Mouse (Mus musculus) embryonic facial prominence, embryonic 12.5 days (tissue): ENCODE results near the gene Apon. TPM values are rescaled to one million over a fixed set of nuclear protein-coding genes. Genes with fewer than 3 reads are reported as not detected.
A peak's percentile ranks its signal among the peaks of the same experiment; 100 is the strongest.
"Not testable (repeated sequence)": the region's sequence is repeated elsewhere in the genome, so short reads cannot be mapped to it uniquely, and the experiment has no call there.

Experiments
- ATAC-seq: fragments of 200-750 bp; cut with Nextera tagmentation; 2 replicates; pipeline ENCODE4 v1.8.0; 2017; ENCODE audit not compliant: insufficient number of reproducible peaks, insufficient read depth, low FRiP score, low TSS enrichment
- H3K27ac ChIP-seq: fragments of 300-500 bp; sonication (generic); 2 replicates; pipeline ENCODE4 v1.5.1; 2016; ENCODE audit warnings: mild to moderate bottlenecking
- H3K27me3 ChIP-seq: fragments of 300-500 bp; sonication (generic); 2 replicates; pipeline ENCODE4 v1.6.1; 2016; ENCODE audit warnings: mild to moderate bottlenecking, moderate library complexity
- H3K36me3 ChIP-seq: fragments of 300-500 bp; sonication (generic); 2 replicates; pipeline ENCODE4 v1.6.1; 2016; ENCODE audit warnings: mild to moderate bottlenecking
- H3K4me1 ChIP-seq: fragments of 300-500 bp; sonication (generic); 2 replicates; pipeline ENCODE4 v1.6.1; 2016
- H3K4me2 ChIP-seq: fragments of 300-500 bp; sonication (generic); replicated peaks from 2 replicates; pipeline ENCODE4 v1.6.1; 2016; ENCODE audit warnings: mild to moderate bottlenecking, moderate library complexity
- H3K4me3 ChIP-seq: fragments of 300-500 bp; sonication (generic); 2 replicates; pipeline ENCODE4 v1.5.1; 2016; ENCODE audit warnings: mild to moderate bottlenecking
- H3K9ac ChIP-seq: fragments of 300-500 bp; sonication (generic); 2 replicates; pipeline ENCODE4 v1.6.1; 2016; ENCODE audit warnings: mild to moderate bottlenecking, moderate library complexity
- H3K9me3 ChIP-seq: fragments of 300-500 bp; sonication (generic); 2 replicates; pipeline ENCODE4 v1.6.1; 2016; ENCODE audit warnings: mild to moderate bottlenecking, moderate library complexity
- WGBS: fragments of 180-500 bp; shearing (Covaris S2); methylation state at CpG from one replicate; pipeline ENCODE4 v1.1.7; 2016; 5-methylcytosine and 5-hydroxymethylcytosine counted together
- polyA plus RNA-seq: library from polyadenylated mRNA; unstranded; fragments of >200 nt; fragmentation: Nextera tagmentation; extraction: Ambion mirVana; gene quantifications from 2 replicates; pipeline ENCODE4 v1.2.1, GENCODE M21; 2016

The Apon gene
- polyA plus RNA-seq, 1 experiment from 2014 or later = 0.90 TPM

GRCm38 (mm10) chr10:128237807-128238480 lies 16.0 kb upstream of the Apon start:
- WGBS = 67% methylated on average over 15 of the region's 15 CpGs
- Histone ChIP-seq H3K36me3 (peaks cover 33% of the 10 kb centered on the region), H3K4me2 (no peak overlapping the region), H3K4me1 (peaks cover 30% of the 10 kb centered on the region), H3K9ac (no peak overlapping the region), H3K4me3 (no peak overlapping the region), H3K9me3 (no peaks in the 10 kb centered on the region), H3K27ac (no peak overlapping the region; the same call in 1 of the 2 replicates), H3K27me3 (no peaks in the 10 kb centered on the region)
- ATAC-seq = no peak

DNA sequence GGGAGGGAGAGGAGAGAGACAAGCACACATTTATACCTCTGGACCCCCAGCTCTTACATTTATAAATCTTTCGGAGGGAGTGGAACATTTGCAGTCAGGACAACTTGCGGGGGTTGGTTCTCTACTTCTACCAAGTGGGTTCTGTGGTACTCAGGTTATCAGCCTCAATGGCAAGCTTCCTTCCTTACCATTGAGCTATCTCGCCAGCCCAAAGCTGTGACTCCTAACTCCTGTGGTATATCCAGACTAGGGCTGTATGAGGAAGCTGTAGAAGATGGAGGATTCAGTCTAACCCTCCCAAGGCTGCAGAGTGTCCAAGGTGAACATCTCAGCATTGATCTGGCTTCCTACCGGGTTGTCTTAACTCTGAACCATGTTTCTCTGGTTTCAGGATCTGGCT lies 14.8 kb upstream of the Apon start:
- 88% methylated on average over 4 of the region's 4 CpGs for WGBS
- ATAC-seq = no peak
- H3K36me3 ChIP-seq = peaks cover 44% of the 10 kb centered on the region

DNA sequence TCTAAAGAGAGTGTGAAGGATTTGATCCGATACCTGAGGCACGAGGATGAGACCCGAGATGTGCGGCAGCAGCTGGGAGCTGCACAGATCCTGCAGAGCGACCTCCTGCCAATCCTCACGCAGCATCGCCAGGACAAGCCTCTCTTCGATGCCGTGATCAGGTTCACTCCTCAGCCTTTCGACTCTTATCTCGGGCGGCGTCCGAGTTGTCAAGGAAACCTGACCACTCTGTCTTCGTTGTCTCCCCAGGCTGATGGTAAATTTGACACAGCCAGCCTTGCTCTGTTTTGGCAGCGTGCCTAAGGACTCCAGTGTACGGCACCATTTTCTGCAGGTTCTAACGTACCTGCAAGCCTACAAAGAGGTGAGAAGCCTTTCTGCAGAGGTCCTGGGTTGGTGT lies 13.8 kb upstream of the Apon start:
- Histone ChIP-seq H3K27me3 (no peaks in the 10 kb centered on the region), H3K9ac (no peak overlapping the region), H3K4me2 (no peak overlapping the region), H3K36me3 (peaks cover 54% of the 10 kb centered on the region), H3K27ac (no peak overlapping the region), H3K4me1 (peaks cover 22% of the 10 kb centered on the region), H3K9me3 (no peaks in the 10 kb centered on the region), H3K4me3 (no peak overlapping the region)
- WGBS = 91% methylated on average over 18 of the region's 18 CpGs
- no peak for ATAC-seq

More for the DNA sequence above, 14.8 kb upstream of the Apon start:
- no peak overlapping the region for H3K27ac ChIP-seq
- no peak overlapping the region for H3K4me2 ChIP-seq
- H3K9ac ChIP-seq = no peak overlapping the region
- no peaks in the 10 kb centered on the region for H3K9me3 ChIP-seq
- H3K27me3 ChIP-seq = no peaks in the 10 kb centered on the region
- peaks cover 25% of the 10 kb centered on the region for H3K4me1 ChIP-seq
- no peak overlapping the region for H3K4me3 ChIP-seq

GRCm38 (mm10) chr10:128243252-128243651 lies 10.6 kb upstream of the Apon start:
- Histone ChIP-seq H3K4me3 (no peak overlapping the region), H3K36me3 (peaks cover 84% of the 10 kb centered on the region), H3K27me3 (no peaks in the 10 kb centered on the region), H3K9me3 (no peaks in the 10 kb centered on the region), H3K4me2 (no peak overlapping the region), H3K4me1 (peaks cover 2% of the 10 kb centered on the region), H3K9ac (no peak overlapping the region), H3K27ac (no peak overlapping the region)
- WGBS = 93% methylated on average over 8 of the region's 8 CpGs
- ATAC-seq = no peak

DNA sequence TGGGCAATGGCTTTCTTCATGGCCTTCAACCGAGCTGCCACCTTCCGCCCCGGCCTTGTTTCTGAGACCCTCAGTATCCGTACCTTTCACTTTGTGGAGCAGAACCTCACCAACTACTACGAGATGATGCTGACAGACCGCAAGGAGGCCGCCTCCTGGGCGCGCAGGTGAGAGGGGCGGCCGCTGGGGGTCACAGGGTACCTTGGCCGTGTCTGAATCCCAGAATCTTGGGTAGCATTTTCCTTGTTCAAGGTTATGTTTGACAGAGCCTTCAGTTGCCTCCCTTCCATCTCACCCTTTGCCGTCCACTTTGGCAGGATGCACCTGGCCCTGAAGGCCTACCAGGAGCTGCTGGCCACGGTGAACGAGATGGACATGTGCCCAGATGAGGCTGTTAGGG lies 9.8 kb upstream of the Apon start:
- no peak overlapping the region for H3K4me3 ChIP-seq
- no peak overlapping the region for H3K9ac ChIP-seq
- WGBS = 92% methylated on average over 15 of the region's 15 CpGs
- H3K9me3 ChIP-seq = no peaks in the 10 kb centered on the region
- no peak overlapping the region for H3K4me2 ChIP-seq
- H3K27ac ChIP-seq = no peak overlapping the region
- no peak for ATAC-seq
- H3K36me3 ChIP-seq = peaks cover 89% of the 10 kb centered on the region
- no peaks in the 10 kb centered on the region for H3K4me1 ChIP-seq
- H3K27me3 ChIP-seq = no peaks in the 10 kb centered on the region

- no peak for ATAC-seq
- Histone ChIP-seq H3K9me3 (no peaks in the 10 kb centered on the region), H3K27ac (peak overlapping the region; percentile 56), H3K36me3 (peaks cover 94% of the 10 kb centered on the region), H3K4me1 (no peaks in the 10 kb centered on the region), H3K27me3 (no peaks in the 10 kb centered on the region), H3K4me3 (no peak overlapping the region), H3K9ac (peak overlapping the region; percentile 7; the same call in 1 of the 2 replicates), H3K4me2 (no peak overlapping the region)
- 67% methylated on average over 17 of the region's 17 CpGs for WGBS
Measured at GRCm38 (mm10) chr10:128247020-128247732, 6.7 kb upstream of the Apon start.

DNA sequence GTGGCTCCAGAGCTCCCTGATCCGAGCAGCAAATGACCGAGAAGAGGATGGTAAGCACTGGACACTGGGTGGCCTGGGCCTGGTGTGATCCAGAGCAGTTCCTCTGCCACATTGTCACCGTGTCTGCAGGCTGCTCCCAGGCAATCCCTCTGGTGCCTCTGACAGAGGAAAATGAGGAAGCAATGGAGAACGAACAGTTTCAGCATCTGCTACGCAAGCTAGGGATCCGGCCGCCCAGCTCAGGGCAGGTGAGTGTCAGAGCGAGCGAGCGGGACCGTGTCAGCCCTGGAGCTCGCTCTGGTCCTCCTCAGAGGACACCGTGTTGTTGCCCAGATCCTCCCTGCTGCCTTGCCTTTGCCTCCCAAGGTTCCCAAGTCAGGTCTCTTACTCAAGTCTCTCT lies 3.3 kb upstream of the Apon start:
- H3K27me3 ChIP-seq = no peaks in the 10 kb centered on the region
- ATAC-seq = no peak
- no peak overlapping the region for H3K9ac ChIP-seq
- peaks cover 74% of the 10 kb centered on the region for H3K36me3 ChIP-seq
- no peak overlapping the region for H3K27ac ChIP-seq
- H3K4me3 ChIP-seq = no peak overlapping the region
- no peak overlapping the region for H3K4me2 ChIP-seq
- H3K4me1 ChIP-seq = no peaks in the 10 kb centered on the region
- no peaks in the 10 kb centered on the region for H3K9me3 ChIP-seq
- 94% methylated on average over 13 of the region's 13 CpGs for WGBS

DNA sequence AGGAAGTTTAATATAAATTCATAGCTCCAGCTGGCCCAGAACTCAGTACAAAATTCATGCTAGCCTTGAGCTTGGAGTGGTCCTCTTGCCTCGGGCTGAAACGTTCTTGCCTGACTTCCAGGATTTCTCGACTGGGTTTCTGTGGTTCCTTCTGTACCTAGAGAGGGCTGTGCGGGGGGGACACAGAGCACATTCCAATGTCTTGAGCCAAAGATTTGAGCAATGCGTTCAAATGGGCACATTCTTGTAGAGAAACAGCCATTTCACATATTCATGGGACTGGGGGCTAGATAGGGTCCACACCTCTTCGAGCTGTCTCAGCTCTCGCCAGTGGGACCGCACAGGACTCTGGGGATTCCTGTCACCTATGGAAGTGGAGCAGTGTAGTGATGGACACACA lies 2.0 kb downstream of the Apon start:
- H3K27ac ChIP-seq = no peak overlapping the region
- no peak overlapping the region for H3K4me3 ChIP-seq
- no peak for ATAC-seq
- H3K4me1 ChIP-seq = no peaks in the 10 kb centered on the region
- H3K9me3 ChIP-seq = no peaks in the 10 kb centered on the region
- H3K9ac ChIP-seq = no peak overlapping the region
- no peak overlapping the region for H3K4me2 ChIP-seq
- H3K27me3 ChIP-seq = no peaks in the 10 kb centered on the region
- peaks cover 25% of the 10 kb centered on the region for H3K36me3 ChIP-seq
- 90% methylated on average over 8 of the region's 8 CpGs for WGBS

DNA sequence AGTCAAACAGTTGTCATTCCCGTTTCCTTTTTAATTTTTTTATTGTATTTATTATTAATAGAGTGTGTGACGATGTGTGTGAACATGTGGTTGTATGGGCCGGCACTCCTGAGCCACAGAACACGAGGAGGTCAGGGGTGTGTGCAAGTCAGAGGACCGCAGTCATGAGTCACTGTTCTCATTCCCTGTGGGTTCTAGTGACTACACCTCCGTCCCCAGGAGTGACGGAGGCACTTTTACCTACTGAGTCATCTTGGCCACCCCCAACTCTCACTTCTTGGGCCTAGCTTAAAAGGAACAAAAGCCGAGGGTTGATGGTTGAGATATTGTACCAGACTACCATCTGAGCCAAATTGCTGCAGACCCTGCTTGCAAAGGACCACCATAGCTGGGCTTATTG lies 2.4 kb downstream of the Apon start:
- no peak overlapping the region for H3K27ac ChIP-seq
- peaks cover 21% of the 10 kb centered on the region for H3K36me3 ChIP-seq
- no peak overlapping the region for H3K4me3 ChIP-seq
- WGBS = 84% methylated on average over 8 of the region's 8 CpGs
- no peaks in the 10 kb centered on the region for H3K27me3 ChIP-seq
- no peak for ATAC-seq
- no peak overlapping the region for H3K4me2 ChIP-seq
- no peak overlapping the region for H3K9ac ChIP-seq
- H3K9me3 ChIP-seq = no peaks in the 10 kb centered on the region
- H3K4me1 ChIP-seq = no peaks in the 10 kb centered on the region

GRCm38 (mm10) chr10:128258953-128259352 lies 5.1 kb downstream of the Apon start:
- H3K4me1 ChIP-seq = no peaks in the 10 kb centered on the region
- H3K27ac ChIP-seq = no peak overlapping the region
- no peak overlapping the region for H3K4me2 ChIP-seq
- H3K9ac ChIP-seq = no peak overlapping the region
- no peak overlapping the region for H3K4me3 ChIP-seq
- WGBS = 85% methylated on average over 4 of the region's 4 CpGs
- H3K9me3 ChIP-seq = no peaks in the 10 kb centered on the region
- H3K36me3 ChIP-seq = no peaks in the 10 kb centered on the region
- ATAC-seq = no peak
- H3K27me3 ChIP-seq = no peaks in the 10 kb centered on the region

DNA sequence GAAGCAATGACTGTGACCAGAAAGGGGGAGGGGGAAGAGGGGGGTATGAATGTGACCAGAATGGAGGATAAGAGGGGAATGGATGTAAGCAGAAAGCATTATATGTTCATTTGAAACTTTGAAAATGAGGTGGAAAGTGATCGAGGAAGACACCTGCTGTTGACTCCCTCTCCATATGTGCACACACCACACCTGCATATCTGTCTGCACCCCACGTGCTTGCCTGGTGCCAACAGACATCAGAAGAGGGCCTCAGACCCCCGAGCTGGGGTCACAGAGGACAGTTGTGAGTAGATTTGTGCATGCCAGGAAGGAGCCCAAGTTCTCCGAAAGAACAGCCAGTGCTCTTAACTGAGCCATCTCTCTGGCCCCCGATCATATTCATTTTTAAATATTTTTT lies 6.0 kb downstream of the Apon start:
- H3K4me2 ChIP-seq = no peak overlapping the region
- no peaks in the 10 kb centered on the region for H3K36me3 ChIP-seq
- no peaks in the 10 kb centered on the region for H3K4me1 ChIP-seq
- H3K9me3 ChIP-seq = no peaks in the 10 kb centered on the region
- 81% methylated on average over 5 of the region's 5 CpGs for WGBS
- H3K4me3 ChIP-seq = no peak overlapping the region
- ATAC-seq = no peak
- no peaks in the 10 kb centered on the region for H3K27me3 ChIP-seq
- H3K27ac ChIP-seq = no peak overlapping the region
- no peak overlapping the region for H3K9ac ChIP-seq

DNA sequence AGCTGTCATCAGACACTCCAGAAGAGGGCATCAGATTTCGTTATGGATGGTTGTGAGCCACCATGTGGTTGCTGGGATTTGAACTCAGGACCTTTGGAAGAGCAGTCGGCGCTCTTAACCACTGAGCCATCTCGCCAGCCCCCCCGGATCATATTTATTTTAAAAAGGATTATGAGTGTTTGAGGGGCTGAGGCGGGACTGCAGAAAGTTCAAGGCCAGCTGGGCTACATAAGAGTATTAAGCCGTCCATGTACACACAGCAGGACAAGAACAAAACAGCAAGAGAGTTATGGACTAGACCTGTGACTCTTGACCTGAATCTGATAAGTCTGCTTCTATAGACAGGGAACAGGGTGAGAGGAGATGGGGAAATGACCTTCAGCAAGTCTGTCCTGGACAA lies 6.5 kb downstream of the Apon start:
- WGBS = 87% methylated on average over 7 of the region's 7 CpGs
- H3K4me3 ChIP-seq, H3K4me2 ChIP-seq, H3K36me3 ChIP-seq, H3K9ac ChIP-seq, H3K27me3 ChIP-seq, H3K9me3 ChIP-seq, H3K4me1 ChIP-seq, H3K27ac ChIP-seq, ATAC-seq: not testable (repeated sequence)
